Mouse (Mus musculus) telencephalon, adult 2 months (tissue): ENCODE data around the gene Ulk4.

ENCODE experiments used
- DNase-seq: peaks from one replicate; pipeline ENCODE4 v3.0.0-alpha.2; 2011; ENCODE audit warnings: low read depth, low spot score

Ulk4 gene

GRCm38 (mm10) chr9:121107643-121108042, 169.4 kb downstream of the Ulk4 start:
- DNase-seq = peak; percentile 39

- DNase-seq = no peak
These were observed 169.9 kb downstream of the Ulk4 start for GRCm38 (mm10) chr9:121107101-121107500.

GRCm38 (mm10) chr9:121101516-121101915, 175.5 kb downstream of the Ulk4 start:
- no peak for DNase-seq

GRCm38 (mm10) chr9:121099453-121099852, 177.5 kb downstream of the Ulk4 start:
- no peak for DNase-seq

GRCm38 (mm10) chr9:121093760-121094159, 183.2 kb downstream of the Ulk4 start:
- DNase-seq = no peak

GRCm38 (mm10) chr9:121092568-121092967, 184.4 kb downstream of the Ulk4 start:
- no peak for DNase-seq

- DNase-seq = no peak
These were observed 185.8 kb downstream of the Ulk4 start for GRCm38 (mm10) chr9:121091016-121091735.

- no peak for DNase-seq
These were observed 189.3 kb downstream of the Ulk4 start for GRCm38 (mm10) chr9:121087661-121088060.

GRCm38 (mm10) chr9:121084191-121084590, 192.8 kb downstream of the Ulk4 start:
- DNase-seq = no peak

GRCm38 (mm10) chr9:121080834-121081233, 196.2 kb downstream of the Ulk4 start:
- DNase-seq = no peak

- no peak for DNase-seq
These were observed 196.6 kb downstream of the Ulk4 start for GRCm38 (mm10) chr9:121080413-121080812.

- peak; percentile 57 for DNase-seq
These were observed 197.5 kb downstream of the Ulk4 start for GRCm38 (mm10) chr9:121079388-121080088.

GRCm38 (mm10) chr9:121076291-121076690, 200.7 kb downstream of the Ulk4 start:
- DNase-seq = peak; percentile 47

GRCm38 (mm10) chr9:121075246-121075645, 201.8 kb downstream of the Ulk4 start:
- DNase-seq = peak; percentile 81

GRCm38 (mm10) chr9:121074726-121075125, 202.3 kb downstream of the Ulk4 start:
- DNase-seq = peak; percentile 84

- no peak for DNase-seq
These were observed 204.8 kb downstream of the Ulk4 start for GRCm38 (mm10) chr9:121072127-121072757.

GRCm38 (mm10) chr9:121071461-121072126, 205.4 kb downstream of the Ulk4 start:
- DNase-seq = no peak

GRCm38 (mm10) chr9:121071050-121071449, 205.9 kb downstream of the Ulk4 start:
- DNase-seq = no peak

- no peak for DNase-seq
These were observed 208.9 kb downstream of the Ulk4 start for GRCm38 (mm10) chr9:121068115-121068514.

GRCm38 (mm10) chr9:121067043-121067442, 210.0 kb downstream of the Ulk4 start:
- no peak for DNase-seq

GRCm38 (mm10) chr9:121065383-121065978, 211.5 kb downstream of the Ulk4 start:
- DNase-seq = no peak
